Mouse (Mus musculus): ENCODE measurements around the gene Raf1. TPM values are rescaled to one million over a fixed set of nuclear protein-coding genes. Genes with fewer than 3 reads are reported as not detected.
A peak's percentile ranks its signal among the peaks of the same experiment; 100 is the strongest.

Raf1 gene
- polyA plus RNA-seq, 1 experiment from 2014 or later = 125 TPM

- H3K4me3 ChIP-seq (replicated peaks) = peak overlapping the region; percentile 95
- H3K9ac ChIP-seq (replicated peaks) = no peak overlapping the region
- H3K36me3 ChIP-seq = no peaks in the 10 kb centered on the region
- H3K27ac ChIP-seq (replicated peaks) = peak overlapping the region; percentile 100
- H3K4me2 ChIP-seq = peak overlapping the region; percentile 70
- WGBS = 98% methylated on average over 7 of the region's 7 CpGs
- ATAC-seq (ENCODE audit: low FRiP score) = no peak
- no peaks in the 10 kb centered on the region for H3K9me3 ChIP-seq (replicated peaks)
- H3K4me1 ChIP-seq = peaks cover 19% of the 10 kb centered on the region
- no peaks in the 10 kb centered on the region for H3K27me3 ChIP-seq (replicated peaks)
These were observed 1.0 kb upstream of the Raf1 start for GRCm38 (mm10) chr6:115677441-115677840.

- peaks cover 32% of the 10 kb centered on the region for H3K4me1 ChIP-seq
- H3K9me3 ChIP-seq (replicated peaks) = no peaks in the 10 kb centered on the region
- H3K4me3 ChIP-seq (replicated peaks) = peak overlapping the region; percentile 95
- H3K9ac ChIP-seq (replicated peaks) = peak overlapping the region; percentile 100
- H3K36me3 ChIP-seq = no peaks in the 10 kb centered on the region
- peak; percentile 64 for ATAC-seq (ENCODE audit: low FRiP score)
- H3K4me2 ChIP-seq = peak overlapping the region; percentile 70
- H3K27ac ChIP-seq (replicated peaks) = peak overlapping the region; percentile 100
- H3K27me3 ChIP-seq (replicated peaks) = no peaks in the 10 kb centered on the region
- under 1% methylated on average over 52 of the region's 53 CpGs for WGBS
These were observed 713 bp downstream of the Raf1 start for GRCm38 (mm10) chr6:115675508-115676336.

- WGBS = under 1% methylated on average over 13 of the region's 13 CpGs
- H3K9ac ChIP-seq (replicated peaks) = peak overlapping the region; percentile 100
- H3K27ac ChIP-seq (replicated peaks) = peak overlapping the region; percentile 100
- peak overlapping the region; percentile 95 for H3K4me3 ChIP-seq (replicated peaks)
- ATAC-seq (ENCODE audit: low FRiP score) = no peak
- H3K27me3 ChIP-seq (replicated peaks) = no peaks in the 10 kb centered on the region
- H3K4me1 ChIP-seq = peaks cover 33% of the 10 kb centered on the region
- peak overlapping the region; percentile 70 for H3K4me2 ChIP-seq
- no peaks in the 10 kb centered on the region for H3K36me3 ChIP-seq
- no peaks in the 10 kb centered on the region for H3K9me3 ChIP-seq (replicated peaks)
These were observed 1.3 kb downstream of the Raf1 start for GRCm38 (mm10) chr6:115675166-115675507.

- no peaks in the 10 kb centered on the region for H3K27me3 ChIP-seq (replicated peaks)
- H3K36me3 ChIP-seq = no peaks in the 10 kb centered on the region
- peaks cover 33% of the 10 kb centered on the region for H3K4me1 ChIP-seq
- WGBS = 55% methylated on average over 2 of the region's 2 CpGs
- H3K4me3 ChIP-seq (replicated peaks) = peak overlapping the region; percentile 95
- peak overlapping the region; percentile 70 for H3K4me2 ChIP-seq
- H3K9ac ChIP-seq (replicated peaks) = peak overlapping the region; percentile 100
- peak overlapping the region; percentile 100; the same call in 1 of the 2 replicates for H3K27ac ChIP-seq (replicated peaks)
- ATAC-seq (ENCODE audit: low FRiP score) = no peak
- no peaks in the 10 kb centered on the region for H3K9me3 ChIP-seq (replicated peaks)
These were observed 2.1 kb downstream of the Raf1 start for GRCm38 (mm10) chr6:115674316-115674715.

GRCm38 (mm10) chr6:115672700-115673099 lies 3.7 kb downstream of the Raf1 start:
- no peak for ATAC-seq (ENCODE audit: low FRiP score)
- no peaks in the 10 kb centered on the region for H3K36me3 ChIP-seq
- peaks cover 42% of the 10 kb centered on the region for H3K4me1 ChIP-seq
- H3K27ac ChIP-seq (replicated peaks) = no peak overlapping the region
- no peaks in the 10 kb centered on the region for H3K9me3 ChIP-seq (replicated peaks)
- no peak overlapping the region for H3K4me2 ChIP-seq
- WGBS = 97% methylated on average over 1 of the region's 1 CpGs
- H3K27me3 ChIP-seq (replicated peaks) = no peaks in the 10 kb centered on the region
- H3K4me3 ChIP-seq (replicated peaks) = no peak overlapping the region
- no peak overlapping the region for H3K9ac ChIP-seq (replicated peaks)

- no peaks in the 10 kb centered on the region for H3K27me3 ChIP-seq (replicated peaks)
- no peaks in the 10 kb centered on the region for H3K36me3 ChIP-seq
- H3K4me1 ChIP-seq = peaks cover 20% of the 10 kb centered on the region
- H3K27ac ChIP-seq (replicated peaks) = no peak overlapping the region
- ATAC-seq (ENCODE audit: low FRiP score) = no peak
- H3K4me3 ChIP-seq (replicated peaks) = no peak overlapping the region
- no peak overlapping the region for H3K9ac ChIP-seq (replicated peaks)
- 88% methylated on average over 4 of the region's 4 CpGs for WGBS
- H3K9me3 ChIP-seq (replicated peaks) = no peaks in the 10 kb centered on the region
- H3K4me2 ChIP-seq = no peak overlapping the region
These were observed 9.8 kb downstream of the Raf1 start for GRCm38 (mm10) chr6:115666641-115667040.

- no peak overlapping the region for H3K4me2 ChIP-seq
- ATAC-seq (ENCODE audit: low FRiP score) = no peak
- H3K4me1 ChIP-seq = peaks cover 17% of the 10 kb centered on the region
- no peak overlapping the region for H3K4me3 ChIP-seq (replicated peaks)
- WGBS = 98% methylated on average over 3 of the region's 3 CpGs
- H3K9ac ChIP-seq (replicated peaks) = no peak overlapping the region
- no peaks in the 10 kb centered on the region for H3K9me3 ChIP-seq (replicated peaks)
- H3K36me3 ChIP-seq = no peaks in the 10 kb centered on the region
- no peak overlapping the region for H3K27ac ChIP-seq (replicated peaks)
- H3K27me3 ChIP-seq (replicated peaks) = no peaks in the 10 kb centered on the region
These were observed 12.2 kb downstream of the Raf1 start for GRCm38 (mm10) chr6:115664268-115664667.

- Histone ChIP-seq H3K9me3 (replicated peaks) (no peaks in the 10 kb centered on the region), H3K9ac (replicated peaks) (no peak overlapping the region), H3K4me3 (replicated peaks) (no peak overlapping the region), H3K27me3 (replicated peaks) (no peaks in the 10 kb centered on the region), H3K4me2 (no peak overlapping the region), H3K36me3 (no peaks in the 10 kb centered on the region), H3K4me1 (peaks cover 35% of the 10 kb centered on the region), H3K27ac (replicated peaks) (no peak overlapping the region)
- ATAC-seq (ENCODE audit: low FRiP score) = no peak
These were observed 17.6 kb downstream of the Raf1 start for GRCm38 (mm10) chr6:115658802-115659201.

- peaks cover 45% of the 10 kb centered on the region for H3K4me1 ChIP-seq
- H3K9me3 ChIP-seq (replicated peaks) = no peaks in the 10 kb centered on the region
- no peaks in the 10 kb centered on the region for H3K36me3 ChIP-seq
- H3K9ac ChIP-seq (replicated peaks) = no peak overlapping the region
- ATAC-seq (ENCODE audit: low FRiP score) = no peak
- H3K4me2 ChIP-seq = no peak overlapping the region
- H3K4me3 ChIP-seq (replicated peaks) = no peak overlapping the region
- WGBS = 58% methylated on average over 2 of the region's 2 CpGs
- no peaks in the 10 kb centered on the region for H3K27me3 ChIP-seq (replicated peaks)
- no peak overlapping the region for H3K27ac ChIP-seq (replicated peaks)
These were observed 22.5 kb downstream of the Raf1 start for GRCm38 (mm10) chr6:115653939-115654338.

GRCm38 (mm10) chr6:115651719-115652118 lies 24.7 kb downstream of the Raf1 start:
- no peaks in the 10 kb centered on the region for H3K36me3 ChIP-seq
- no peak overlapping the region for H3K27ac ChIP-seq (replicated peaks)
- no peaks in the 10 kb centered on the region for H3K27me3 ChIP-seq (replicated peaks)
- H3K9ac ChIP-seq (replicated peaks) = no peak overlapping the region
- H3K4me1 ChIP-seq = peaks cover 35% of the 10 kb centered on the region
- no peak for ATAC-seq (ENCODE audit: low FRiP score)
- no peak overlapping the region for H3K4me2 ChIP-seq
- no peaks in the 10 kb centered on the region for H3K9me3 ChIP-seq (replicated peaks)
- no peak overlapping the region for H3K4me3 ChIP-seq (replicated peaks)

GRCm38 (mm10) chr6:115650476-115651427 lies 25.7 kb downstream of the Raf1 start:
- Histone ChIP-seq H3K27ac (replicated peaks) (no peak overlapping the region), H3K4me3 (replicated peaks) (no peak overlapping the region), H3K4me2 (no peak overlapping the region), H3K9ac (replicated peaks) (no peak overlapping the region), H3K4me1 (peaks cover 27% of the 10 kb centered on the region), H3K36me3 (no peaks in the 10 kb centered on the region), H3K27me3 (replicated peaks) (no peaks in the 10 kb centered on the region), H3K9me3 (replicated peaks) (no peaks in the 10 kb centered on the region)
- 0 out of 2 replicates have a peak, but pooled peaks have one; percentile 17 for ATAC-seq (ENCODE audit: low FRiP score)
- WGBS = 53% methylated on average over 5 of the region's 5 CpGs
